Mouse (Mus musculus) CH12F3 (cell line): ENCODE measurements around the gene Kdm4a.

ENCODE experiments used
- in situ Hi-C: fragments of 300-500 bp; cut with MboI; formaldehyde crosslinking; loops from 2 replicates; pipeline ENCODE4 v1.14.3; 2020; ENCODE audit warnings: low sequenced_read_pairs

Gene Kdm4a

DNA sequence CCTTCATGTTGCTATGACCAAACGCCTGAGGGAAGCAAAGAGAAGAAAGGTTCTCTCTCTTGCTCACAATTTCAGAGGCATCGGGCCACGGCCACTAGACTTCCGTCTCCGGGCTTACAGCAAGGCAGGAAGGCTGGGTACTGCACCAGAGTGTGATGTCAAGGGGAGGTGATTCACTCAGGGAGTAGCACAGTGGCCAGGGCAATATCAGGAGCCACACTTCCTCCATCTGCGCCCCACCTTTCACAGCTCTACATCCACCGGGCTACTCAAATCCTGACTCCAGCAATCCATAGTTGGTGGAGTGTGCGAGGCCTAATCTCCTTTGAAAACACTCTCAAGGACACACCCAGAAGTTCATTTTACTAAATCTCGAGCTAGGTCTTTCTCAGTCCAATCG is 62.3 kb downstream of the Kdm4a start:
- in situ Hi-C loops, result no loop called here

GRCm38 (mm10) chr4:118116098-118116497 is 63.7 kb downstream of the Kdm4a start:
- in situ Hi-C loops, result no loop called here

DNA sequence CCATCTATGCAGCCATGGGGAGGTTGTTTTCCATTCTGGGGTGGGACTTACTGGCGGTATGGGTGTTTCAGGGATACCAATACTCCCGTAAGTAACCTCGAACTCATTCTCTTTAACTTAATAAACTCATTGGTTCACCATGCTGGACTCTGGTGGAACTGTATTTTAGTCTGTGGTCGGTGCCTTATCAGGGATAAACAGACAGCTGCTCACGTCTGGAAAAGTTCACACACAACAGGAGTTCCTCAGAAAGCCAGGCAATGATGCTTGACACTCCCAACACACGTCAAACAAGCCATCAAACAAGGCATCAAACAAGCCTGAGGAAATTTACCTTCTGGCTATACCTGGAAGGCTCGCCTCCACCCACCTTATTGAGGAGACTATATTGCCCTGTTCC is 64.7 kb downstream of the Kdm4a start:
- in situ Hi-C loops, result no loop called here

- in situ Hi-C loops, result no loop called here
Measured at GRCm38 (mm10) chr4:118112601-118113000, 67.2 kb downstream of the Kdm4a start.

DNA sequence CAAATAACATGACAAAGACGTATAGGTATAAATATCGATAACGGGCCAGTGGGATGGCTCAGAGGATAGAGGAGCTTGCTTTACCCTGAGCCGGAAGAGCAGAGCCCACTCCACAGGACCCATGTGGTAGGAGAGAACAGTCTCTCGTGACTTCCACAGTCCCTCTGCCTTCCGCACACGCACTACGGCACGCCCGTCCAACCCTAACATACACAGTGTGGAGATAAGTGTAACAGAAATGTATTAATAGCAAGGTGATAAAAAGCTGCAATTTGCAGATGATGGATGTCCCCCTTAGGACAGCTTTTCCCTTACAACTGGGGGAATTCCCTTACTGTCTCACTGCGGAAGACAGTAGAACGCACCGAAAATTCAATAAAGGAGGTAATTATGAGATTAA is 70.2 kb downstream of the Kdm4a start:
- in situ Hi-C loops, result no loop called here

GRCm38 (mm10) chr4:118108779-118109178 is 71.1 kb downstream of the Kdm4a start:
- in situ Hi-C loops, result no loop called here

DNA sequence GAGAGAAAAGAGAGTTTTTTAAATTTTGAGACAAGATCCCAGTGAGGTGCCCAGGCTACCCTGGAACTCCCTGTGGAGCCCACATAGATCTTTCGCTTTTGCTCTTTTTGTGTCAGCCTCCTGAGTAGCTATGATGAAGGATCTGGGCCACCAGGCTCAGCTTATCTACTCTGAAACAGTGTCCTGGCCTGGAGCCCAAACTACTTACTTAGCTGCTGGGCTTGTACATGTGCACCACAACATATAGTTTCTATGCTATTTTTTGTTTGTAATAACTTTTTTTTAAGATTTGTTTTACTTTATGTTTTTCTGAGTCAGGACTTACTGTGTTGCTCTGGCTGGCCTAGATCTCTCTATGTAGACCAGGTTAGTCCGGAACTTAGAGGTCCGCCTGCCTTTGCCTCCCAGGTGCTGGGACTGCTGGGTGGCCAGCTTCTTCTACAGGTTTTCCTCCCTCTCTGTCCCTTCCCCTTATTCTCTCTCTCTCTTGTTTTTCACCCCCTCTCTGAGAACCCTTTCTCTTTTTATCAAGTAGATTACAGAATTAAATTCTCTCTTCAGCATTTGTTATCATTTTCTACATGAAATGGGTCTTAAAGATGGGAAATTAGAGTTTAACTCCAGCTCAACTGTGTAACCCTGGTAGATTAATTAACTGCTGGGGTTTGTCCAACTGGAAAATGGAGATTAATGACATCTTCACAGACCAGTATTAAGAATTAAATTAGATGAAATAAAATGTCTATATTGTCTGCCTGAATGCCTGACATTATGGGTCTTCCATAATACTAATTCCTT is 74.4 kb downstream of the Kdm4a start:
- in situ Hi-C loops, result no loop called here

GRCm38 (mm10) chr4:118103280-118103830 is 76.5 kb downstream of the Kdm4a start:
- in situ Hi-C loops, result no loop called here

DNA sequence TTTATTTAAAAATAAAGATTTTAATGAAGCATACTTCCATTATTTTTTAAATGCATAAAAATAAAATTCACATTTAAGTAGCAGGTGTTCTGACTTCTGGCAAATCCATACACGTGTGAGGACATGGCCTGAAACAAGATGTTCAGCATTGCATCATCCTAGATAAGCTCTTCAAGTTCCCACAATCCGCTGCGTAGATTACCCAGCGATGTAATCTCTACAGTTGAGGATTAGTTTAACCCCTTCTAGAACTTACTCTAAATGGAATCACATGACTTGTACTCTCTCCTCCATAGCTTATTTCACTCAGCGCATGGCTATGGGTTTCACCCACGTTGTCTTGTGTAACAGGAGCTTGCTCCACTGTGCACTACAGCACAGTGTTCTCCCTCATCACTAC is 78.3 kb downstream of the Kdm4a start:
- in situ Hi-C loops, result no loop called here

DNA sequence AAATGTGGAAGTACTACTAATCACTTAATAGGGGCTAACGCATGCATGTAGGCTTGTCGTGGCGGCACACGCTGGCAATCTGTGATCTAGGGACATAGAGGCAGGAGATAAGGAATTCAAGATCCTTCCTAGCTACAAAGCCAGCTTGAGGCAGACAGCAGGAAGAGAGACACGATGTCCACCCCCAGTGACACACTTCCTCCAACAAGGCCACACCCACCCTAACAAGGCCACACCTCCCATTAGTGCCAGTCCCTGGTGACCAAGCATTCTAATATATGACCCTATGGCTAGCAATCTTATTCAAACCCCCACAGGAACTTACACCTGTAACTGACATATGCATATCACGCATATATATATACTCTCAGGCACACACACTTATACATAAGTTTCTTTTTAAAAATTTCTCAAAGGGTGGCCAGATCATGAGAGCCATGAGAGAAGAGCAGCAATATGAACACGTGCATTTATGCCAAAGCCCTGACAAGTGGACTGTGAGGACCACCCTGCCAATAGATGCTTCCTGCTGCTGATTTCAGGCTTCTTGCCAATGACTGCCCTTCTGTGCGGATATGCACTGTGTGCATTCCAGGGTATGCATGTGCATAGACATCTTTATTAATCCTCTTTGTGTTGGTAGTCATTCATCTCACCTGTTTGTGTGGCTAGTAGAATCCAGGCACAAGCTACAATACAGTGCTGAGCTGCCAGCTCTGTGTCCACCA is 80.0 kb downstream of the Kdm4a start:
- in situ Hi-C loops, result no loop called here

DNA sequence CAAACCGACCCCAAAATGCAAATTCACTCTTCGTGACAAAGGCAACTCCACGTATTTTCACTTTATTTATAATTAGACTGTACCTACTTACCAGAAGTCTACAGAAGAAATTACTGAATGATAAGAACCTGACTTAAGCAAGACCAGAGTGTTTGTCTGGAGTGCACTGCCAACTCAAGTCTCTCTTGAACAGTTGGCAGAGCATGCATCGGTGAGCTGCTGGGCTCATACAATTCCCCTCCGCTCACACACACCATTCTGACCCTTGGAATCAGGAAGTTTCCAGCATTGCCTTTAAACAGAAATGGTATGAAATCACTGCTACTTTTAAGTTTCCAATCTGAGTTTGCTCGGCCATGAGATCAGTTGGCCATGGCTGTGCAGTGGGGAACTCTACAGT is 81.3 kb downstream of the Kdm4a start:
- in situ Hi-C loops, result no loop called here

- in situ Hi-C loops, result no loop called here
Measured at GRCm38 (mm10) chr4:118096069-118096468, 83.8 kb downstream of the Kdm4a start.

DNA sequence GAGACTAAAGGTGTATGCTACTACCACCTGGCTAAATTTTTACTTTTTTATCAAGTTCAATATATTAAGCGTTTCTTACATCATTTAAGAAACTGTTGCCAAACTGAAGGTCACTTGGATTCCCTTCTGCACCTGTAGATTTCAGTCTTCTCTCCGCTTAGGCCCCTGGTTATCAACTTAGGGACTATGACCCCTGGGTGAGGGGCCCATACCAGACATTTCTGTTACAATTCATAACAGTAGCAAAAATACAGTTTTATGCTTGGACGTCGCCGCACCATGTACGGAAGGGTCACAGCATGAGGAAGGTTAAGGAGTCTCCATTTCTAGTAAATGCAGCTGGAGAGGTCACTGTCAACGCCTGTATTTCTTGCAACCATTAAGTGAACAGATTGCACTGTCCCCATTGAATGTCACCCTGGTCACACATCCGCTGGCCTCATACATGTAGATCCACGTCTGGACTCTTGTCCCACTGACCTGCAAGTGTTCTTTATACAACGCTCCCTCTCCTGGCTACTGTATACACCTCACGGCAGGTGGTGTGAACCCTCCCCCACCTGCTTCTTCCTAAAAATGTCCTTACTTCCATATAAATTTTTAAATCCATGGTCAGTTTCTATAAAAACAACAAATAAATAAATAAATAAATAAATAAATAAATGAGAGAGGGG is 86.9 kb downstream of the Kdm4a start:
- in situ Hi-C loops, result no loop called here

DNA sequence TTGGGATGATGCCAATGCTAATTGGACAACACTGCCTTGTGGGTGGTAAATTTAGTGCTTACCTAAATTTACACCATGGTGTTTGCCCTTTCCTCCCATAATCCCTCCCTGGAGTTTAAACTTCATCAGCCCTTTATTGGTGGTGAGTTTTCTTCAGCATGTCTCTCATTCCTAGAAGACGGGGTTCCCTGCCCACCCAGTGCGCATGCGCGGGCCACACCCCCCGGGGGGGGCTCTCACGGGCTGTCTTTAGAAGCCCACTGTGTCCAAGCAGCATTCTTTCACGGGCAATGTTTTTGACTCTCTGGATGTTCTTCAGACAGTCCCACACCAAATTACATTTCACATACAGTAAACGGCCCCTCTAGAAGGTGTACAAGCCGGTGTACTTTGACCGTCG is 89.4 kb downstream of the Kdm4a start:
- in situ Hi-C loops, result no loop called here

DNA sequence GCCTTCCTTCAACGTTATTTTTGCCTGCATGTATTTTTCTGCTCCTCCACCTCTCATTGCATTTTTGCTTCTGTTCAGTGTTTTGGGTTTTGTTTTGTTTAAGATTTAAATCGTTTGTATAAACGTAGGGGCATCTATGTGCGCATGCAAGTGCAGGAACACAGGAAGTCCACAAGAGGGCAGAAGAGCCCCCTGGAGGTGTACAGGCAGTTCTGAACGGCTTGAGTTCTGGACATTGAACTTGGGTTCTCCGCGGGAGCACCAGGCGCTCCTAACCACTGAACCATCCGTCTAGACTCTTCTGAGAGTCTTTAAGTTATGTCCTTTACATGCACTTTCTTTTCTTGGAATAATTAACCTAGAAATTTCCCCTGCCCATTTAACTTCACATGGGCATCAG is 89.9 kb downstream of the Kdm4a start:
- in situ Hi-C loops, result loop anchor here (10.0 kb wide), 1 partner anchor 275 kb away; no protein-coding TSS in a partner anchor

DNA sequence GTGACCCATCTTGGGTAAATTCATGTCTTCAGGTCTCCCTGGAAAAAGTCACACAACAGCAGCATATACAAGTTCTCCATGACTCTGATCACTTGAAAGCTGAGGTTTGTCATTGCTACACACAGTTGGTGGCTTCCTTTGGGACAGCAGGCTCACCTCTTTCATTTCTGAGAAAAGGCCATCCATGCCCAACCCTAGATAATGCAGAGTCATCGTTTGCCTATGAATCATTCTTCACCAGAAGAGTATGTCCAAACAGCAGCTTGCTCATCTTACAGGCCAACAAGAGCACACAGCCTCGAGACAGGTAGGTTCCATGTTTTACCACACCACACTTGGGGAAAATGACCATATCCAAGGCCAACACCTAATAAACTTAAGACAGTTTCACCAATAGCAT is 91.1 kb downstream of the Kdm4a start:
- in situ Hi-C loops, result loop anchor here (10.0 kb wide), 1 partner anchor 274 kb away; no protein-coding TSS in a partner anchor
